Mouse (Mus musculus): ENCODE results near the gene Kcng3.

GRCm38 (mm10) chr17:83647413-83647812 lies 15.7 kb upstream of the Kcng3 start:
- TF ChIP-seq EP300 (IDR thresholded peaks at IDR 0.05; ENCODE audit: insufficient read depth, low read depth, low read length), result no peak
- TF ChIP-seq CTCF (IDR thresholded peaks at IDR 0.05; ENCODE audit: low read depth, low read length), result no peak
- TF ChIP-seq POLR2A (IDR thresholded peaks at IDR 0.05; ENCODE audit: insufficient read depth, low read length), result no peak
